Mouse (Mus musculus) liver, adult 2 months (tissue): ENCODE results near the gene Aox3.

Experiments used
- CTCF ChIP-seq: fragments of 200-500 bp; IDR thresholded peaks from 2 replicates; pipeline ENCODE4 v1.5.1; 2011; ENCODE audit warnings: low read depth, low read length, control low read depth
- POLR2A ChIP-seq: fragments of 200-500 bp; IDR thresholded peaks from 2 replicates; pipeline ENCODE4 v1.6.1; 2011; ENCODE audit warnings: low read length, control low read depth; ENCODE audit not compliant: insufficient read depth; ENCODE audit errors: extremely low read depth

GRCm38 (mm10) chr1:58198386-58198785, 85.5 kb downstream of the Aox3 start:
- TF ChIP-seq CTCF (no peak), POLR2A (no peak)
